Mouse (Mus musculus): ENCODE measurements at regions not wholly inside any gene's neighbourhood (a gene's known extent, or its start where the extent isn't known, plus 50 kb on each side); places are given as distances from the start of the nearest gene placed in this dataset.

DNA sequence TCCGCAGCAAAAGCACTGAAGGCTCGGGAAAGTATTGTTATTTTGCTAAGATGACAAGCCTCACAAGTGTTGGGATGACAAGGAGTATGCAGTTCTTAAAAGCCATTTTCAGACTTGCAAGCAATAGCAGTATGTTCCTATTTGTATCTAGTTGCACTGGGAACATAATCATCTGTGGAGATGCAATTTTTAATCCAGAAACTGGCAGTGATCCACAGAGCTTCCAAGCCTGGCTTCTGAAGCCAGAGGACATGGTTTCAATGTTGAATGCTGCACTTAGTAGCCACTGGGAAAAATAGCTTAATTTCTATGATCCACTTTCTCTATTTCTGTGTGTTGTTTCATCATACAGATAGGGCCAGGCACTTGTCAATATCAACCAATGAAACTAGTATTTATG is 915.3 kb downstream of the Slc22a22 start:
- DNase-seq (ENCODE audit: extremely low read depth), result no peak

DNA sequence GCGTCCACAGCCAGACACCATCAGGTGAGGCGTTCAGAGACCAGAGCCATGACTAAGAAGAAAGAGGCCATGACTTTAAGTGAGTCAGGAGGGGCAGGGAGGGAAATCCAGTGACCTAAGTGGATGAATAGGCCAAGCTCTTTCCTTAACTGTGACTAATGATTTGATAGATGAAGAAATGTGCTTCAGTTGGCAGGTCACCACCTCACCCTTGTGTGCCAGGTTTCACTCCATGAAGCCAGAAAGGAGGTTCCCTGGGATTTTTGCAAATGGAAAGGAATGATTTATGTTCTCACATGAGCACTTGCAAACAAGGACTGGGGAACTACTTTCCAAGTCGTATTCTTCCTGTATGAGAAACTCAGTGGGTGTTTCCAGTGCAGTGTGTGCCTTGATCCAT is 923.0 kb downstream of the Slc22a22 start:
- dilution Hi-C loops (cut with MboI; ENCODE audit: extremely low pct_ligation_motif_present, extremely low pct_unique_long_range_greater_than_20kb, low sequenced_read_pairs), result no loop called here
- in situ Hi-C loops (cut with MboI; ENCODE audit: low pct_ligation_motif_present, low pct_unique_long_range_greater_than_20kb, low sequenced_read_pairs), result no loop called here

More for the DNA sequence above, 915.3 kb downstream of the Slc22a22 start:
- no peak for TF ChIP-seq ZC3H11A (IDR thresholded peaks at IDR 0.05; ENCODE audit: low read depth, low read length)
- TF ChIP-seq CHD1 (IDR thresholded peaks at IDR 0.05; ENCODE audit: low read depth, low read length), result no peak
- TF ChIP-seq SIN3A (IDR thresholded peaks at IDR 0.05; ENCODE audit: low read length), result no peak
- TF ChIP-seq E2F4 (IDR thresholded peaks at IDR 0.05; ENCODE audit: insufficient replicate concordance, low read depth, low read length), result no peak
- TF ChIP-seq SMC3 (IDR thresholded peaks at IDR 0.05; ENCODE audit: low read depth, low read length), result no peak
- no peak for TF ChIP-seq POLR2AphosphoS2 (IDR thresholded peaks at IDR 0.05; ENCODE audit: low read depth, low read length)
- TF ChIP-seq HCFC1 (IDR thresholded peaks at IDR 0.05; ENCODE audit: low read depth, low read length), result no peak
- TF ChIP-seq RCOR1 (conservative IDR thresholded peaks at IDR 0.05; ENCODE audit: low read depth, low read length), result no peak
- TF ChIP-seq ETS1 (conservative IDR thresholded peaks at IDR 0.05; ENCODE audit: low read depth, low read length), result no peak
- TF ChIP-seq CTCF (conservative IDR thresholded peaks at IDR 0.05 in 1 of 2, IDR thresholded peaks at IDR 0.05 in 1 of 2; ENCODE audit: low read depth in 2 of 2, low read length in 2 of 2), result no peak
- no peak for TF ChIP-seq POLR2A (IDR thresholded peaks at IDR 0.05; ENCODE audit: low read depth, low read length)
- TF ChIP-seq NRF1 (IDR thresholded peaks at IDR 0.05; ENCODE audit: low read depth, low read length), result no peak
- Histone ChIP-seq H3K79me2 (replicated peaks; ENCODE audit: control insufficient read depth, extremely low read depth, insufficient read depth, poor library complexity, severe bottlenecking) (no peaks in the 10 kb centered on the region), H3K4me2 (ENCODE audit: insufficient read depth, low read depth, poor library complexity, severe bottlenecking) (no peak overlapping the region), H3K4me3 (replicated peaks in 1 of 3; ENCODE audit: low read depth in 2 of 3, low read length in 2 of 3, poor library complexity in 1 of 3) (no peak overlapping the region), H3K27ac (ENCODE audit: insufficient read depth, low read depth) (no peak overlapping the region), H3K36me3 (replicated peaks in 1 of 2; ENCODE audit: control insufficient read depth in 1 of 2, insufficient read depth in 1 of 2, low read length in 1 of 2) (no peaks in the 10 kb centered on the region), H3K27me3 (replicated peaks) (no peaks in the 10 kb centered on the region), H3K9me3 (replicated peaks; ENCODE audit: low read length) (no peaks in the 10 kb centered on the region), H3K9ac (ENCODE audit: insufficient read depth, low read depth) (no peak overlapping the region), H3K4me1 (ENCODE audit: control insufficient read depth in 1 of 2, insufficient read depth in 2 of 2) (no peaks in the 10 kb centered on the region)
- dilution Hi-C loops (cut with MboI; ENCODE audit: extremely low pct_ligation_motif_present, extremely low pct_unique_long_range_greater_than_20kb, low sequenced_read_pairs), result no loop called here
- in situ Hi-C loops (cut with MboI; ENCODE audit: low pct_ligation_motif_present, low pct_unique_long_range_greater_than_20kb, low sequenced_read_pairs), result no loop called here

More for the DNA sequence above, 923.0 kb downstream of the Slc22a22 start:
- Histone ChIP-seq H3K27ac (ENCODE audit: insufficient read depth, low read depth) (no peak overlapping the region), H3K9me3 (replicated peaks; ENCODE audit: low read length) (no peaks in the 10 kb centered on the region), H3K4me1 (ENCODE audit: control insufficient read depth in 1 of 2, insufficient read depth in 2 of 2) (no peaks in the 10 kb centered on the region), H3K27me3 (replicated peaks) (no peaks in the 10 kb centered on the region), H3K9ac (ENCODE audit: insufficient read depth, low read depth) (no peak overlapping the region), H3K79me2 (replicated peaks; ENCODE audit: control insufficient read depth, extremely low read depth, insufficient read depth, poor library complexity, severe bottlenecking) (no peaks in the 10 kb centered on the region), H3K36me3 (replicated peaks in 1 of 2; ENCODE audit: control insufficient read depth in 1 of 2, insufficient read depth in 1 of 2, low read length in 1 of 2) (no peaks in the 10 kb centered on the region), H3K4me3 (replicated peaks in 1 of 3; ENCODE audit: low read depth in 2 of 3, low read length in 2 of 3, poor library complexity in 1 of 3) (no peak overlapping the region), H3K4me2 (ENCODE audit: insufficient read depth, low read depth, poor library complexity, severe bottlenecking) (no peak overlapping the region)
- TF ChIP-seq SMC3 (IDR thresholded peaks at IDR 0.05; ENCODE audit: low read depth, low read length), result no peak
- no peak for TF ChIP-seq USF2 (conservative IDR thresholded peaks at IDR 0.05; ENCODE audit: low read depth, low read length)
- no peak for TF ChIP-seq CHD2 (IDR thresholded peaks at IDR 0.05; ENCODE audit: low read length)
- TF ChIP-seq HCFC1 (IDR thresholded peaks at IDR 0.05; ENCODE audit: low read depth, low read length), result no peak
- TF ChIP-seq MEF2A (IDR thresholded peaks at IDR 0.05; ENCODE audit: borderline replicate concordance, low read depth, low read length), result no peak
- no peak for TF ChIP-seq PAX5 (IDR thresholded peaks at IDR 0.05; ENCODE audit: low read length)
- TF ChIP-seq TCF12 (IDR thresholded peaks at IDR 0.05; ENCODE audit: low read depth, low read length), result no peak
- no peak for TF ChIP-seq NRF1 (IDR thresholded peaks at IDR 0.05; ENCODE audit: low read depth, low read length)
- no peak for TF ChIP-seq ZKSCAN1 (IDR thresholded peaks at IDR 0.05; ENCODE audit: borderline replicate concordance, low read depth, low read length)
- no peak for TF ChIP-seq RAD21 (IDR thresholded peaks at IDR 0.05; ENCODE audit: low read depth, low read length)
- TF ChIP-seq POLR2A (IDR thresholded peaks at IDR 0.05; ENCODE audit: low read depth, low read length), result no peak
- TF ChIP-seq EP300 (IDR thresholded peaks at IDR 0.05; ENCODE audit: low read length), result no peak
- TF ChIP-seq BHLHE40 (IDR thresholded peaks at IDR 0.05; ENCODE audit: low read depth, low read length), result no peak
- no peak for TF ChIP-seq E2F4 (IDR thresholded peaks at IDR 0.05; ENCODE audit: insufficient replicate concordance, low read depth, low read length)
- no peak for DNase-seq (ENCODE audit: extremely low read depth)

Data from CH12.LX (cell line).